Mouse (Mus musculus): ENCODE measurements around the gene Aff3.

Aff3 gene

DNA sequence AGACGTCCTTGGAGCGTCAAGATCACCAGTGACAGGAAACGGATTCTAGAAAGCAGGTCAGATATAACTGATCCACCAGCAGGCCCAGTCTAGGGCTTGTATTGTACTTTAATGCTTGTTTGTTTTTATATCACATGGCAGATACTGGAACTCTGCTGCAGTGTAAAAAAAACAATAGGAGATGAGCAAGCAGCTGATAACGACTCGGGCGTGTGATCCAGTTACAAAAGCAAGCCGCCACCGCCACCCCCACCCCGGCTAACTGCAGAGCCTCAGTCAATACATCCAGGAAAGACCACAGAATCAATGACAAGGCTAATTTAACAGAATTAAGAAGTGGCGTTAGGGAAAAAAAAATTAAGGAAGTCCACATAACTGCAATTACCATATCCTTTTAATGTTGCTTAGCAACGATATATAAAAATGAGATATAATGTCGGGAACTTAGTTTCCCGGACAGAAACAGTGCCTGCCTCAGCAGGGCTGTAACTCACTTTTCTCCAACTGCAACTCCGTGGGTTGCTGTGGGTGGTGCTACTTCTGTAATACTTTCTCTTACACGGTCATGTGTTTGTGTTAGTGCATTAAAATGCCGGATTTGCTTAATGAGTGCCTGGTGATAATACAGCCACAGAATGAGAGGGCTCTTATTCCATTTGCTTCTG lies 280.2 kb downstream of the Aff3 start:
- no peak for DNase-seq

- no peak for DNase-seq
Observed at GRCm38 (mm10) chr1:38384010-38384409, 280.7 kb downstream of the Aff3 start.

DNA sequence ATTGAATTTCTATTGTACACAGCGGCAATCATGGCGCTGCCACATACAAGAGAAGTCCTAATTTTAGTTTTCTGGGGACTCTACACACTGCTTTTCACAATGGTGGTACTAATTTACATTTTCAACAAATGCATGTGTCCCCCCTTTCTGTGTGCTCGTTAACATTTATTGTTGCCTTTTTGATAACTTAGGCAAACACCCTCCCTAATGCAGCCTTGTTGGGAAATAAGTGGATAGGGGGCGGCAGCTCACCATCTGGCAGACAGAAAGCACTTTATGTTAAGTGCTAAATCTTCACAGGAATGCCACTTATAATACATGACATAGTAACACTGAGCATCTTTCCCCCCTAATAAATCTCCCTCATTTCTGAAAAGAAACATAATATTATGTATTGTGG lies 282.1 kb downstream of the Aff3 start:
- DNase-seq = no peak

DNA sequence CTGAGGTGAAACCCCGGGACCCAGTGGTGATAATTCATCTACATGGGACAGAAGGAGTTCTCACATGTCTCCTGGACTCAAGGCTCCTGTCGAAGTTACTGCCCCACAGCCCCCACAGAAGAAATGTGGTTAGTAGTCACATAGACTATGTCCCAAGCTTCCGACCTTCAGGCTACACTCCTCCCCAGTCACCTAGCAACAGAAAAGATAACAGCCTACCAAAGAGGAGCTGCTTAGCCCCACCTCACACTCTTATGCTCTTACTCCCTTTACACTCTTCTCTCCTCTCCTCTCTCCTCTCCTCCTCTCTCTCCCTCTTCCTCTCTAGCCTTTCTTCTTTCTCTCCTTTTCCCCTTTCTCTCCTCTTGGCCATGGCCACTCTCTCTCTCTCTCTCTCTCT lies 286.8 kb downstream of the Aff3 start:
- DNase-seq = no peak

DNA sequence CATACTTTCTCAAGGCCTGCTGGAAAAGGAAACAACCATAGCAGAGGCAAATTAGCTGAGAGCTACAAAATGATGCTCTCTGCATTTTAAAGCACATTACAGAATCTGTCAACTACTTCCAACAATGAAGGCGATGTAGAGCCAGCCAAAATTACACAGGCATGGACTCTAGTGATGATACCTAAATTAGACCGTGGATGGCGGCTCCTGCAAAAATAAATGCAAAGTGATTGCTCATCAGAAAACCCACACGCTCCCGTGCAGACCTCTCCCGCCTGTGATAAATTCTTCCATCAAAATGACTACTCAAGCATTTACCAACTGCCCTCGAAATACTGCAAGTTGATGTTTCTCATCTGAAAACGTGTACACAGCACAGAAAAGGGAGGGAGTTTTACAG lies 295.6 kb downstream of the Aff3 start:
- DNase-seq = no peak

DNA sequence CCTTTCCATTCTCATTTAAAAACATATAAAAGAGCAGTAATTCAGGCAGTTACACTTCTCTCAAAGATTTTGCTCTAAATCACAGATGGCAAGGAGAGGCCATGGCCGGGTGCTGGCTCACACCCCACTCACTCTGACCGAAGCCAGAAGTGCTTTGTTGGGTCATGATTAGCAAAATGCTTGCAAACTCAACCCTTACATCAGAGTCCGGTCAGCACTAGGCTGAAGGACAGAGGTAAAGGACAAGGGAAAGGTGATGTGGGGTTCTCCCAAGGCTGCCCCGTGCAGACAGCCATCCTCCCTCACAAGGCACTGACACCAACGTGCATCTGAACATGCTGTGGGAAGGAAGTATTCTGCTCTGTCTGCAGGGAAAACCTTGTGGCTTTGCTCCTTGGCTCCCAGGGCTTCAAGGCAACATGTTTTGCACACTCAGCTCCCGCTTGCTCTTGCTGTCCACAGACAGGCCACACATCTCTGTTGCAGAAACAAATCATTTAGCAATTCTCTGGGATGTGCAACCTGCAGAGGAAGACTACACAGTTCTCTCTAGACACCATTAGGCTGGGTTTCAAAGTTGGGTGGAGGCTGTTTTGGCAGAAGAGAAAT lies 296.6 kb downstream of the Aff3 start:
- DNase-seq = no peak

DNA sequence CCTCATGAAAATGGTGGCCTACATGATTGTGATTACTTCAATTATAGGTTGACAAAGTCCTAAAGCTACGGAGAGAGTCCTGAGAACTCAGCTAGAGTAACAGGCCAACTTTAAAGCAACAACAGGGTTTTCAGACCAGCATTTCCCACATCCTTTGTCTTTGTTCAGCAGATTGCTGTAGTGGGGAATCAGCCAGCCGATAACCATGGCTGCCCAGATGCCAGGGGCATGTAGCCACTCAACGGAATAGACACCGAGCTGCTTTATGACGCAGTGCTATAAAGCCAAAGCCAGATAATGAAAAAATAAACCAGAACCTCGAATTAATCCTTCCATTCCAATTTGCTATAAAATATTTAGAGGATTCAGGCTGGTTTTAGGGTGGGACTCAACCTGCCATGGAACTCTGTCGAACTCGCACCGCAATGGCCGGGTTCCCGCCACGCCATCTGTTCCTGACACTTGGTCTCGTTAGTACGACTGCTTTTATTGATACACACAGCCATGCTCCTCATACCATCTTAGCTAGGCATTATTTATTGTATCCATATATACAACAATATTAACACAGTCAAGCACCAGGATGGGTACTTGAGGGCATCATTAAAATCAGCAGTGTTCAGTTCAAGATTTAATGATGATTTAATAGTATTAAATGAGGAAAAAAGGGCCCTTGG lies 297.2 kb downstream of the Aff3 start:
- no peak for DNase-seq

- DNase-seq = no peak
Observed at GRCm38 (mm10) chr1:38363856-38364255, 300.9 kb downstream of the Aff3 start.

DNA sequence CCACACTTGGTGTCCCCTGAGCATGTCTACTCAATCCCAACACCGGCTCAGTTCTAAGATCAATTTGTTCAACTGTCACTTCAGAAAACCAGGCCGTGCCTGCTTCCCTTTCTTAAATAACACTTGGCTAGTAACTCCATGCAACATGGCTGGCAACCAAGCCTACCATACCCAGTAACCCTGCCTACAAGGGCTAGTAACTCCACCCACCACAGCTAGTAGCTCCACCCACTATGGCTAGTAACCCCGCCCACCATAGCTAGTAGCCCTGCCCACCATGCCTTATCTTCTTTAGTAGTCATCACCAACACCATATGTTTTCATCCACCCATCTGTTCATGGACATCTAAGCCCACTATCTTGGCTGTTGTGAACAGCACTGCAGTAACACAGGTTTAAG lies 302.5 kb downstream of the Aff3 start:
- DNase-seq = no peak

DNA sequence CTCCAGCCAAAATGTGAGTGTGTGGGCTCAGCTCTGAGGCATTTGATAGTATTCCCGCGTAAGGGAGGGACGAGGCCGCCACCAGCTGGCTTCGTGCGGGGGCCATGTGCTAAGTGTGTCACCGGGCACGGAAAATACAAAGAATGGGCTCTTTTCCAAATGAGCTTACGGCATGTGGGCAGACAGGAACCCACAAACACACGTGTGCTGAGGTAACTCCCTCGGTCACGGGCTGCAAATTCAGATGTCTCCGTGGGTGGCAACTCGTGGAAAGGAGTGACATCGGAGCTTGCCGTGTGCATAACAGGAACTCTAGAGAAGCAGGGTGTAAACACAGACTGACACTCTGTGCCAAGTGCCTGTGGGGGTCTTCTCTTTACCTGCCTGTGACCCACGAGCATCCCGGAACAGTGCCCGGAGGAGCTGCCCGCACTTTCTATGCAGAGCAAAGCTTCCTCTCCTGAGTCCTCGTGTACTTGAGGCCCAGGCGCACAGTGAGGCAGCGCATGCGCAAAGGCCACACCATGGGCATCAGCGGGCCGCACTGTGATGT lies 305.9 kb downstream of the Aff3 start:
- no peak for DNase-seq

DNA sequence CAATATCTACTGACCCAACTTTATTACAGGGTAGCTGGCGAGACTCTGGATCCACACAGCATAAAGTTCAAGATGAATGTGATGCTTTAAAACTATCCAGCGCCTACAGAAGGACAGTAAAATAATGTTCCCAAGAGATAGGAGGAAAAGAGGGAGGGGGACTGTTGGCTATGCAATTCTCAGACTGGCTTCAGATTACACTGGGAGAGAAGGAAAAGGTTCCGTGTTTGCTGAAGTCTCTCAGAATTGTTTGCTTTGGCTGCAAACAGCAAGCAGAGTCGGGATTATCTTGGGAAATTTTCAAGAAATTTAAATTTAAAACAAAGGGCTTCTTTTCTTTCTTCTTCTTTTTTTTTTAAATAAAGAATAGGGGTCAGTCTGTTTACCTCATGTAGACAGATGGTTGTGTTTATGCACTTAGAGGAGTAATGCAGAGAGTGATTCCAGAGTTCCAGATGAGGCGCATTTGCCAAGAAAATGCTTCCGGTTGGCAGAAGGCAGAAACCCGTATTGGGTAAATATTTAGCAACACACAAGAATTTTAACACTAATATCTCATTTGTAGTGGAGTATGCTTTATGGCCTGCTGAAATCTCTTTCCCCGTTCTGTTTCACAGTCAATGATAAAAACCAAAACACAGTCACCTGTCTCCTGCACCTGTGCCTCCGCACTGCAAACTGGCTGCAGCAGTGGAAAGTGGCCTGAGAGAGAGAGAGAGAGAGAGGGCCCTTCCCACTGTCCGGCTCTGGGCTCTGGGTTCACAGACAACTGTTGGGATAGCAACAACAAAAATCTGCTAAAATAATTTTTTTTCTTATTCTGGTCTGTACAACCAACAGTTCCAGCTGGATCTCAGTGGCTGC lies 306.6 kb downstream of the Aff3 start:
- DNase-seq = no peak

GRCm38 (mm10) chr1:38354585-38354984 lies 310.2 kb downstream of the Aff3 start:
- DNase-seq = no peak

GRCm38 (mm10) chr1:38347346-38347745 lies 317.4 kb downstream of the Aff3 start:
- no peak for DNase-seq

DNA sequence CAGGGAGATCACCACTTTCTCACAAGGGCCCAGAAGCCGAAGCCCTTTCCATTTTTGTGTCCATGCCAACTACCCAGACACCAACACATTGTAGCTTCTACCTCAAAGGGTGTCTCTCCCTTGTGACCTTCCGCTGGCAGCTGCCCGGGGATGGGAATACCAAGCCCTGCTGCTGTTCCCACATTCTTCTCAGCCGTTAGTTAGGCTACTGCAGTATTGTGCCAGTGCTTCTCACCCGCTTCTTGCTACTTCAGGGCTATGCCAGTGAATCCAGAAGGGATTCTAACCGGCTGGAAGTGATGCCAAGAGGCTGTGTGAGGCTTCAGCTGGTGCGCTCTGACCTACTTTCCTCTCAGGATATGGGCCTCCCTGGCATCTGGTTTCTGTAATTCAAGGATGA lies 330.5 kb downstream of the Aff3 start:
- no peak for DNase-seq

GRCm38 (mm10) chr1:38332919-38333318 lies 331.8 kb downstream of the Aff3 start:
- DNase-seq = no peak

- no peak for DNase-seq
Observed at GRCm38 (mm10) chr1:38324206-38324605, 340.5 kb downstream of the Aff3 start.

DNA sequence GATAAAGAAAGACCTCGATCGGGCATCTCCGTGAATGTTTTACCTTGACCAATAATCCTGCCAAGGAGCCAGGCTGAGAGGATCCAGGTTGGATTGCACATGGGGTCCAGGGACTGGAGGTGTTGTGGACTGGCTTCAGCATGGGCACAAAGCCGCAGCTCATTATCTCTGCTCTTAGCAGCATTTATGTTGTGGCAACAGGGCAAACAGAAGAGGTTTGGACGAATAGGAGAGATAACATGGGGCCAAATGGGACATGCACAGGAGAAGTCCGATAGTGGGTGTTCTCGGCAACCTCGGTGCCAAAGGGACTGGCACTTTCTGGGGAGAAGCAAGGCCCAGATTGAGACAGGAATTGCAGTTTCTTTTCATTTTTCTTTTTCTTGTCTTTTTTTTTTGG lies 342.9 kb downstream of the Aff3 start:
- DNase-seq = no peak

GRCm38 (mm10) chr1:38320971-38321305 lies 343.8 kb downstream of the Aff3 start:
- DNase-seq = no peak

- no peak for DNase-seq
Observed at GRCm38 (mm10) chr1:38320126-38320970, 344.4 kb downstream of the Aff3 start.

GRCm38 (mm10) chr1:38318614-38319013 lies 346.1 kb downstream of the Aff3 start:
- no peak for DNase-seq

DNA sequence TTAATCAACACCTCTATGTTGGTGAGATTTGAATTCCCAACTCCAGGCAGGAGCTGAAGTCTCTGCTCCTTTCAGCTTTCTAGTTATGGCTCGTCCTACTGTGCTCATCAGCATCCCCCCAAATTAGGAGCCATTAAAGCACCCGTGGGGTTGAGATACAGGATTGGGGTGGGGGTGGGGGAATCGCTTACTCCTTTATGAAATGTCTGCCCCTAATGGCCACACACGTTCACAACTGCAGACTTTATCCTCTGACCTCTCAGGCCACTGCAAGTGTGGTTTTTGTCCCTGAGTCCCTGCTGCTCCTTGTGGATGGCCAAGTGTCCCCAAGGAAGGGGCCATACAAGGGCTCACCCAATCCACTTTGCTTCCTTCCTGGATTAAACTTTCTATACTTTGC lies 348.8 kb downstream of the Aff3 start:
- no peak for DNase-seq

- DNase-seq = no peak
Observed at GRCm38 (mm10) chr1:38310496-38310895, 354.3 kb downstream of the Aff3 start.
